8 mouse cellular contexts compared by ENCODE assay signal in genomic region chr6:72787322-72787947, GRCm38 (mm10). TPM values are rescaled to one million over a fixed set of nuclear protein-coding genes. Genes with fewer than 3 reads are reported as not detected.
DNase-seq lines count a peak whose midpoint lies in the region; ATAC-seq and TF ChIP-seq lines count a peak whose summit lies in the region.

No protein-coding gene starts in this region.

- no peak for TF ChIP-seq CTCF in E14TG2a.4 (conservative IDR thresholded peaks at IDR 0.05; ENCODE audit: low read length)

- no peak for ATAC-seq in hindbrain, embryonic 11.5 days (ENCODE audit: low FRiP score)
- no peak for ATAC-seq in liver, embryonic 12.5 days

- H3K4me2 ChIP-seq in hindbrain, embryonic 11.5 days (replicated peaks; ENCODE audit: low read depth, low read length) = peak overlapping the region; percentile 85
- H3K4me2 ChIP-seq in liver, embryonic 12.5 days = peak overlapping the region; percentile 84

- peaks cover 18% of the 10 kb centered on the region for H3K27me3 ChIP-seq in E14TG2a.4 (ENCODE audit: insufficient read depth, low read length)
- H3K27me3 ChIP-seq in hindbrain, embryonic 11.5 days (ENCODE audit: control insufficient read depth, insufficient read depth, low read length) = no peaks in the 10 kb centered on the region
- peaks cover 53% of the 10 kb centered on the region for H3K27me3 ChIP-seq in liver, embryonic 12.5 days (replicated peaks)

- peak; percentile 48 for DNase-seq in hindbrain, embryonic 11.5 days (ENCODE audit: low spot score)
- DNase-seq in retina, embryonic 14.5 days (ENCODE audit: low spot score) = peak; percentile 55
- no peak for DNase-seq in ovary, postnatal 36 days (ENCODE audit: low spot score)
- no peak for DNase-seq in spleen, postnatal 36 days (ENCODE audit: low spot score in 2 of 2)
- no peak for DNase-seq in B cell, adult 2 months

- no peaks in the 10 kb centered on the region for H3K9me3 ChIP-seq in E14TG2a.4 (ENCODE audit: low read length)
- H3K9me3 ChIP-seq in hindbrain, embryonic 11.5 days (ENCODE audit: control insufficient read depth, low read length) = no peaks in the 10 kb centered on the region
- no peaks in the 10 kb centered on the region for H3K9me3 ChIP-seq in liver, embryonic 12.5 days (replicated peaks)

- no peak overlapping the region for H3K27ac ChIP-seq in brown adipose tissue, adult 24 weeks (replicated peaks; ENCODE audit: low read depth, low read length)
- H3K27ac ChIP-seq in hindbrain, embryonic 11.5 days (ENCODE audit: low read depth, low read length) = 0 out of 2 replicates have a peak overlapping the region, but pooled peaks have one; percentile 21
- H3K27ac ChIP-seq in liver, embryonic 12.5 days = no peak overlapping the region

- 1% methylated on average over 19 of the region's 19 CpGs for WGBS in hindbrain, embryonic 11.5 days
- 16% methylated on average over 19 of the region's 19 CpGs for WGBS in liver, embryonic 12.5 days (ENCODE audit: insufficient replicate concordance)

- peak overlapping the region; percentile 92 for H3K4me3 ChIP-seq in E14TG2a.4 (replicated peaks; ENCODE audit: low read length)
- peak overlapping the region; percentile 98 for H3K4me3 ChIP-seq in brown adipose tissue, adult 24 weeks (ENCODE audit: insufficient read depth, low read depth, low read length)
- peak overlapping the region; percentile 82 for H3K4me3 ChIP-seq in hindbrain, embryonic 11.5 days (ENCODE audit: low read depth, low read length)
- H3K4me3 ChIP-seq in liver, embryonic 12.5 days = peak overlapping the region; percentile 66

- H3K36me3 ChIP-seq in E14TG2a.4 (ENCODE audit: insufficient read depth, low read length) = peaks cover 34% of the 10 kb centered on the region
- H3K36me3 ChIP-seq in hindbrain, embryonic 11.5 days (ENCODE audit: control insufficient read depth, insufficient read depth, low read length) = no peaks in the 10 kb centered on the region
- H3K36me3 ChIP-seq in liver, embryonic 12.5 days = 0 out of 2 replicates have a peak, but pooled peaks cover 4% of the 10 kb centered on the region

- H3K4me1 ChIP-seq in E14TG2a.4 (replicated peaks; ENCODE audit: low read depth, low read length) = peaks cover 62% of the 10 kb centered on the region
- peaks cover 4% of the 10 kb centered on the region for H3K4me1 ChIP-seq in brown adipose tissue, adult 24 weeks (ENCODE audit: control insufficient read depth, insufficient read depth, insufficient read length, low read length)
- H3K4me1 ChIP-seq in hindbrain, embryonic 11.5 days (replicated peaks; ENCODE audit: control insufficient read depth, insufficient read depth, low read length) = no peaks in the 10 kb centered on the region; the same call in none of the 2 replicates
- H3K4me1 ChIP-seq in liver, embryonic 12.5 days = peaks cover 20% of the 10 kb centered on the region; the same call in 1 of the 2 replicates

- H3K9ac ChIP-seq in hindbrain, embryonic 11.5 days (ENCODE audit: low read depth, low read length) = peak overlapping the region; percentile 77
- peak overlapping the region; percentile 65 for H3K9ac ChIP-seq in liver, embryonic 12.5 days

RNA-seq across cellular contexts. Expression of gene Tcf7l1, which starts 1.6 kb away (rescaled TPM):
- polyA plus RNA-seq in brown adipose tissue, adult 24 weeks (2012; ENCODE audit: insufficient read depth, insufficient read length, missing spikeins) = 7.9 and 8.7 TPM in 2 replicates
- 15.2 and 17.0 TPM in 2 replicates for polyA plus RNA-seq in hindbrain, embryonic 11.5 days (2014; fragmentation: Nextera tagmentation; extraction: Ambion mirVana)
- 6.7 and 7.8 TPM in 2 replicates for polyA plus RNA-seq in liver, embryonic 12.5 days (2016; fragmentation: Nextera tagmentation; extraction: Ambion mirVana)

Comparison
In these comparisons a context has a peak if more than half of its experiments do, and no peak if none do; other contexts are left out.
1. DNase-seq: peak in hindbrain, embryonic 11.5 days (single experiment) and retina, embryonic 14.5 days (single experiment); none in ovary, postnatal 36 days (single experiment), spleen, postnatal 36 days (0 of 2) and B cell, adult 2 months (0 of 2).
2. Peak in every context shown above with its lines, with median percentiles within 50 percentile points of each other: H3K4me3 ChIP-seq.